8 mouse cellular contexts compared by ENCODE assay signal in the genomic region with DNA sequence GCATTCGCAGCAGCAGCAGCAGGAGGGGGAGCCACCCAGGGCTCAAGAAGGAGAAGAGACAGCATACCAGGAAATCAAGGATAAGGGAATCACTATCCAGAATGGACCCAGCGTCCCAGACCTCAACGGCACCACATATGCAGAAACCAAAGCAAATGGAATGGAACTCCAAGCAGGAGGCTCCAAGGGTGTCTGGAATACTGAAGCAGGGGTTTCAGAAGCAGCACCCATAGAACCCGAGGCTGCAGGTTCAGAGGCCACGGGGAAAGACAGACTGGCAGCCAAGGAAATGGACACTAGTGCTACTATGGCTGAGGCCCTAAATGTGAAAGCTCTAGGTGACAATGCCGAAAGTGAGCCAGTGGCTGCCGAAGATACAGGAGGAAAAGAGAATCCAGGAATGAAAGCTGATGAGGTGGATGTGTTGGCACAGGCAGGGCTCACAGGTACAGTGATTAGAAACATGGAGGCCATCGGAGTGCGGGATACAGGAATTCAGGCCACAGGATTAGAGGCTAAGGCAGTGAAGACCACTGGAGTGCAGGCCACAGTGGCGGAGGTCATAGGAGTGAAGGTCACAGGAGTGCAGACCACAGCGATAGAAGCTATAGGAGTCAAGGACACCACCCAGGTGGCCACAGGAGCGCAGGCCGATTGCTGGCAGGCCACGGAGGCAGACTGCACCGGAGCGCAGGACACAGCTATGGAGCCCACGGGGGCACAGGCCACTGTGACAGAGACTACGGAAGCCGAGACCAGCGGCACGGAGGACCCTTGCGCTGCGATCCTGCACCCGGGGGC. TPM values are rescaled to one million over a fixed set of nuclear protein-coding genes. Genes with fewer than 3 reads are reported as not detected.
A peak's percentile ranks its signal among the peaks of the same experiment; 100 is the strongest.
DNase-seq lines count a peak whose midpoint lies in the region; ATAC-seq and TF ChIP-seq lines count a peak whose summit lies in the region.

No protein-coding gene starts in this region.

- H3K4me2 ChIP-seq in heart, postnatal 0 days (ENCODE audit: low read depth, low read length) = peak overlapping the region; percentile 81

- H3K27me3 ChIP-seq in heart, postnatal 0 days (ENCODE audit: control insufficient read depth, insufficient read depth, low read length) = no peaks in the 10 kb centered on the region

- peaks cover 12% of the 10 kb centered on the region for H3K4me1 ChIP-seq in bone marrow macrophage, adult 2 months (ENCODE audit: control insufficient read depth, insufficient read depth, low read length)
- H3K4me1 ChIP-seq in heart, postnatal 0 days (ENCODE audit: control insufficient read depth, insufficient read depth) = peaks cover 14% of the 10 kb centered on the region

- H3K4me3 ChIP-seq in left cerebral cortex, adult 2 months = peak overlapping the region; percentile 95
- peak overlapping the region; percentile 79 for H3K4me3 ChIP-seq in bone marrow macrophage, adult 2 months (ENCODE audit: insufficient read depth, low read length)
- H3K4me3 ChIP-seq in heart, postnatal 0 days (ENCODE audit: low read depth, low read length) = peak overlapping the region; percentile 70

- intact Hi-C loops in left cerebral cortex, adult 2 months (cut with DNase I) = loop anchor here (5.0 to 10.0 kb wide), 2 partner anchors 529 to 982 kb away; a partner anchor contains a TSS

- DNase-seq in left cerebral cortex, adult 2 months (ENCODE audit: extremely low spot score in 1 of 2, low spot score in 2 of 2) = no peak
- DNase-seq in left cerebral cortex, adult 8-10 months (ENCODE audit: low spot score in 2 of 2) = no peak
- peak; percentile 30 for DNase-seq in heart, postnatal 0 days (ENCODE audit: low spot score)
- DNase-seq in ovary, adult 18-20 months (ENCODE audit: low spot score) = no peak
- no peak for DNase-seq in adrenal gland, postnatal 10 days
- no peak for DNase-seq in ovary, postnatal 10 days (ENCODE audit: low spot score)

- no peak for TF ChIP-seq EP300 in heart, postnatal 0 days (IDR thresholded peaks at IDR 0.05; ENCODE audit: low read depth)

- TF ChIP-seq POLR2A in bone marrow macrophage, adult 2 months (IDR thresholded peaks at IDR 0.05; ENCODE audit: borderline replicate concordance, low read depth, low read length) = no peak

- 18% methylated on average over 24 of the region's 24 CpGs for WGBS in heart, postnatal 0 days

- no peaks in the 10 kb centered on the region for H3K9me3 ChIP-seq in heart, postnatal 0 days (replicated peaks; ENCODE audit: control insufficient read depth, low read length)

- H3K9ac ChIP-seq in heart, postnatal 0 days (replicated peaks; ENCODE audit: low read depth, low read length) = peak overlapping the region; percentile 80

- TF ChIP-seq CTCF in left cerebral cortex, adult 2 months (IDR thresholded peaks at IDR 0.05) = no peak
- no peak for TF ChIP-seq CTCF in bone marrow macrophage, adult 2 months (IDR thresholded peaks at IDR 0.05; ENCODE audit: low read depth, low read length)
- TF ChIP-seq CTCF in heart, postnatal 0 days (IDR thresholded peaks at IDR 0.05; ENCODE audit: low read depth) = no peak

- H3K27ac ChIP-seq in left cerebral cortex, adult 2 months = peak overlapping the region; percentile 99
- peak overlapping the region; percentile 78 for H3K27ac ChIP-seq in bone marrow macrophage, adult 2 months (ENCODE audit: insufficient read depth, low read depth, low read length)
- peak overlapping the region; percentile 91 for H3K27ac ChIP-seq in heart, postnatal 0 days (ENCODE audit: low read depth)

- peak; percentile 40 for ATAC-seq in heart, postnatal 0 days (ENCODE audit: insufficient read depth, low read depth)
- ATAC-seq in megakaryocyte-erythroid progenitor cell, adult 5-6 weeks (replicated peaks; ENCODE audit: low FRiP score, low TSS enrichment, poor library complexity, severe bottlenecking) = peak; percentile 31

- H3K36me3 ChIP-seq in heart, postnatal 0 days (replicated peaks; ENCODE audit: control insufficient read depth, insufficient read depth, low read length) = no peaks in the 10 kb centered on the region

RNA-seq across cellular contexts. Expression of a gene that starts 6.0 kb away (rescaled TPM):
- 1 to 10 TPM; 4.3 to 5.0 TPM for total RNA-seq in left cerebral cortex, adult 2 months (2021)
- total RNA-seq in left cerebral cortex, adult 8-10 months (2022) = 1 to 10 TPM; 2.7 to 5.4 (median 3.3) TPM
- 0.66 and 0.67 TPM in 2 replicates for polyA plus RNA-seq in bone marrow macrophage, adult 2 months (2012; ENCODE audit: insufficient read depth, insufficient read length, missing spikeins)
- total RNA-seq in heart, postnatal 0 days (2014; rRNA removed; ENCODE audit: low replicate concordance) = 1.5 and 2.6 TPM in 2 replicates
- 2.3 and 2.6 TPM in 2 replicates for polyA plus RNA-seq in heart, postnatal 0 days (2015; fragmentation: Nextera tagmentation; extraction: Ambion mirVana)
- 4.5 and 4.6 TPM in 2 replicates for total RNA-seq in megakaryocyte-erythroid progenitor cell, adult 5-6 weeks (2014; fragmentation: Nextera tagmentation)
- 4.2 and 6.6 TPM in 2 replicates for total RNA-seq in megakaryocyte-erythroid progenitor cell, adult 5-6 weeks (2017)
- 1 to 10 TPM; 2.8 to 3.2 TPM for total RNA-seq in adrenal gland, postnatal 10 days (2021)

RNA-seq across cellular contexts. Expression of a gene that starts 14.5 kb away (rescaled TPM):
- 10 to 100 TPM; 46.4 to 47.3 TPM for total RNA-seq in left cerebral cortex, adult 2 months (2021)
- total RNA-seq in left cerebral cortex, adult 8-10 months (2022) = 10 to 100 TPM; 39.7 to 47.9 (median 43.1) TPM
- 7.8 and 9.6 TPM in 2 replicates for polyA plus RNA-seq in bone marrow macrophage, adult 2 months (2012; ENCODE audit: insufficient read depth, insufficient read length, missing spikeins)
- 48.5 and 54.5 TPM in 2 replicates for total RNA-seq in heart, postnatal 0 days (2014; rRNA removed; ENCODE audit: low replicate concordance)
- 8.9 and 9.1 TPM in 2 replicates for polyA plus RNA-seq in heart, postnatal 0 days (2015; fragmentation: Nextera tagmentation; extraction: Ambion mirVana)
- 7.7 and 10.4 TPM in 2 replicates for total RNA-seq in megakaryocyte-erythroid progenitor cell, adult 5-6 weeks (2014; fragmentation: Nextera tagmentation)
- total RNA-seq in megakaryocyte-erythroid progenitor cell, adult 5-6 weeks (2017) = 2.1 and 3.0 TPM in 2 replicates
- 10 to 100 TPM; 15.2 to 26.7 TPM for total RNA-seq in adrenal gland, postnatal 10 days (2021)

RNA-seq across cellular contexts. Expression of a gene that starts 15.3 kb away (rescaled TPM):
- 10 to 100 TPM; 26.8 to 28.6 TPM for total RNA-seq in left cerebral cortex, adult 2 months (2021)
- total RNA-seq in left cerebral cortex, adult 8-10 months (2022) = 10 to 100 TPM; 21.8 to 27.9 (median 25.2) TPM
- polyA plus RNA-seq in bone marrow macrophage, adult 2 months (2012; ENCODE audit: insufficient read depth, insufficient read length, missing spikeins) = 10.9 and 13.2 TPM in 2 replicates
- total RNA-seq in heart, postnatal 0 days (2014; rRNA removed; ENCODE audit: low replicate concordance) = 10.9 and 24.7 TPM in 2 replicates
- 16.2 and 16.6 TPM in 2 replicates for polyA plus RNA-seq in heart, postnatal 0 days (2015; fragmentation: Nextera tagmentation; extraction: Ambion mirVana)
- total RNA-seq in megakaryocyte-erythroid progenitor cell, adult 5-6 weeks (2014; fragmentation: Nextera tagmentation) = 13.7 and 18.3 TPM in 2 replicates
- 2.1 and 5.5 TPM in 2 replicates for total RNA-seq in megakaryocyte-erythroid progenitor cell, adult 5-6 weeks (2017)
- total RNA-seq in adrenal gland, postnatal 10 days (2021) = 10 to 100 TPM; 17.3 to 24.7 TPM

RNA-seq across cellular contexts. Expression of a gene that starts 36.8 kb away (rescaled TPM):
- 1 to 10 TPM; 2.6 to 2.9 TPM for total RNA-seq in left cerebral cortex, adult 2 months (2021)
- total RNA-seq in left cerebral cortex, adult 8-10 months (2022) = 1 to 10 TPM; 3.3 to 5.4 (median 3.9) TPM
- 0.67 and 0.78 TPM in 2 replicates for polyA plus RNA-seq in bone marrow macrophage, adult 2 months (2012; ENCODE audit: insufficient read depth, insufficient read length, missing spikeins)
- total RNA-seq in heart, postnatal 0 days (2014; rRNA removed; ENCODE audit: low replicate concordance) = 1.7 and 2.7 TPM in 2 replicates
- 0.38 and 0.44 TPM in 2 replicates for polyA plus RNA-seq in heart, postnatal 0 days (2015; fragmentation: Nextera tagmentation; extraction: Ambion mirVana)
- 3.4 and 4.5 TPM in 2 replicates for total RNA-seq in megakaryocyte-erythroid progenitor cell, adult 5-6 weeks (2014; fragmentation: Nextera tagmentation)
- total RNA-seq in megakaryocyte-erythroid progenitor cell, adult 5-6 weeks (2017) = 2.8 and 4.6 TPM in 2 replicates
- total RNA-seq in adrenal gland, postnatal 10 days (2021) = 1 to 10 TPM; 1.1 to 1.8 TPM

RNA-seq across cellular contexts. Expression of a gene that starts 42.0 kb away (rescaled TPM):
- total RNA-seq in left cerebral cortex, adult 2 months (2021) = 10 to 100 TPM; 10.3 to 12.9 TPM
- total RNA-seq in left cerebral cortex, adult 8-10 months (2022) = 10 to 100 TPM; 10.3 to 17.2 (median 14.0) TPM
- polyA plus RNA-seq in bone marrow macrophage, adult 2 months (2012; ENCODE audit: insufficient read depth, insufficient read length, missing spikeins) = 42.3 and 47.9 TPM in 2 replicates
- 18.6 and 41.4 TPM in 2 replicates for total RNA-seq in heart, postnatal 0 days (2014; rRNA removed; ENCODE audit: low replicate concordance)
- 19.3 and 23.1 TPM in 2 replicates for polyA plus RNA-seq in heart, postnatal 0 days (2015; fragmentation: Nextera tagmentation; extraction: Ambion mirVana)
- total RNA-seq in megakaryocyte-erythroid progenitor cell, adult 5-6 weeks (2014; fragmentation: Nextera tagmentation) = 7.9 and 14.3 TPM in 2 replicates
- total RNA-seq in megakaryocyte-erythroid progenitor cell, adult 5-6 weeks (2017) = 3.5 and 14.3 TPM in 2 replicates
- 10 to 100 TPM in 1 of 2 experiments, 1 to 10 TPM in 1; 8.7 to 10.8 TPM for total RNA-seq in adrenal gland, postnatal 10 days (2021)
